Mouse (Mus musculus) spleen, embryonic (tissue): Measurements from ENCODE around the gene P2rx7.
"Not testable (repeated sequence)": the region's sequence is repeated elsewhere in the genome, so short reads cannot be mapped to it uniquely, and the experiment has no call there.

ENCODE experiments used
- CTCF ChIA-PET: fragments of 350-600 bp; sonication (Branson Sonifier 250); formaldehyde crosslinking; loops from one replicate; lab custom pipeline; 2022; lab: Charles Lee

Gene P2rx7

DNA sequence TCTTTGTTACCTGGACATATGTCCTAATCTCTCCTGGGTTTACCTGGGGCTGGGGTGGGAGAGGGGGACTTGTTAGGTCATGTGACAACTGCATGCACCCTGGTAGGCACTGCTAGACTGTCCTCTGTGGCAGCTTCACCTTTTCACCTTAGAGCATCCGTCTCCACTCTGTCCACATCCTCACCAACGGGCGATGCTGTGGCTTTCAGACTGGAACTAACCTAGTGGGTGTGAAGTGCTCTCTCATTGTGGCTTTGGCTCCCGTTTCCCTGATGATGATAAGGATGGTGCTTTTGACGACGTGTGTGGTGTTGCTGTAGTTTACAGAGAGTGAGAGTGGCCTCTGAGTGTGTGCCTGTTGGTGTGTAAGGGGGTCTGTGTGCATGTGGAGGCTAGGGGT, 1.6 kb downstream of the P2rx7 start:
- CTCF ChIA-PET: no interaction called here

DNA sequence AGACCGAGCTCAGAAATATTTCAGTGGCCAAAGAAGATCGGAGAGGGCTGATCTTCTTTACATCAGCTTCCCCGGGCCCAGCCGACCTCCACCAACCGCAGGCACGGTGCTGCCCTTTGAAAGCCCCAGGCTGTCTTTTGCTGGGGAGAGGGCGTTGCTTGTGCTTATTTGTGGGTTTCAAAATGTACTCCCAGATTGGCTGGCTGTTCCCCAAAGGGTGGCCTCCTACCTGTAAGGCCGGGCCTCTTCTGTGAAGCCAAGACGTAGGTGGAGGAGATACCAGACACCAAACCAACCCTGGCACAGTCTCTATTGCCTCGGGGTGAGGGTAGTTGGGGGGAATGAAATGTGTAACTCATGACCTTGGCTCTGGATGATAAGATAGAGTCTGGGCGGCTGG, 2.3 kb downstream of the P2rx7 start:
- CTCF ChIA-PET: no interaction called here

DNA sequence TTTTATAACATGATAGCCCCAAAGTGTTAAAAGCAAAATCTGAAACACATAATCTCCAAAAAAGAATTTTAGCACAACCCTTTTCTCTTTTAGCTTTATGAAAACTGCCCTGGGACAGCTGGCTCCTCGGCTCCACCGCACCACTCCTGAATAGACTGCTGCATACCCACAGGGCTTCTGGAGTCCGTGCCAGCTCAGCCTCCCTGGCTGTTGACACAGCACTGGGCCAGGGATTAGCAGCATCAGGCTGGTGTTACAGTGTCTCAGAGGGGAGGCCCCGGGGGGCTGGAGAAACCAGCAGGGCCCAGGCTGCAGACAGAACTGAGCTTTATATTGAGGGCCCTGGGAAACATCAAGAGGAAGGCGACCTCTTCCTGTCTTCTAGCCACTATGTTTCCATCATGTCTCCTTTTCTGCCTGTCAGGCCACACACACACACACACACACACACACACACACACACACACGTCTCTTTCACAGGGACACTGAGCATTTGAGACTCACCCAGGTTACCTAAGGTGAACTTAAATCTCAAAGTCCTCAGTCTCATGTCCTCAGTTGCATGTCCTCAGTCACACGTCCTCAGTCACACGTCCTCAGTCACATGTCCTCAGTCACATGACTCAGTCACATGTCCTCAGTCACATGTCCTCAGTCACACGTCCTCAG, 3.7 kb downstream of the P2rx7 start:
- CTCF ChIA-PET: interaction anchor here (0.6 kb wide), 1 partner anchor 76 kb away, joined by 3 read pairs; no protein-coding TSS in a partner anchor

DNA sequence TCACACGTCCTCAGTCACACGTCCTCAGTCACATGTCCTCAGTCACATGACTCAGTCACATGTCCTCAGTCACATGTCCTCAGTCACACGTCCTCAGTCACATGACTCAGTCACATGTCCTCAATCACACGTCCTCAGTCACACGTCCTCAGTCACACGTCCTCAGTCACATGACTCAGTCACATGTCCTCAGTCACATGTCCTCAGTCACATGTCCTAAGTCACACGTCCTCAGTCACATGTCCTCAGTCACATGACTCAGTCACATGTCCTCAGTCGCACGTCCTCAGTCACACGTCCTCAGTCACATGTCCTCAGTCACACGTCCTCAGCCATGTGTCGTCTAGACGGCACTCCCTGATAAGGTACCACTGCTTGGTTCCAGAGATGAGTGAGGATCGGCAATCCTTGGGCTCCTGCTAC, 4.3 kb downstream of the P2rx7 start:
- CTCF ChIA-PET: not testable (repeated sequence)

DNA sequence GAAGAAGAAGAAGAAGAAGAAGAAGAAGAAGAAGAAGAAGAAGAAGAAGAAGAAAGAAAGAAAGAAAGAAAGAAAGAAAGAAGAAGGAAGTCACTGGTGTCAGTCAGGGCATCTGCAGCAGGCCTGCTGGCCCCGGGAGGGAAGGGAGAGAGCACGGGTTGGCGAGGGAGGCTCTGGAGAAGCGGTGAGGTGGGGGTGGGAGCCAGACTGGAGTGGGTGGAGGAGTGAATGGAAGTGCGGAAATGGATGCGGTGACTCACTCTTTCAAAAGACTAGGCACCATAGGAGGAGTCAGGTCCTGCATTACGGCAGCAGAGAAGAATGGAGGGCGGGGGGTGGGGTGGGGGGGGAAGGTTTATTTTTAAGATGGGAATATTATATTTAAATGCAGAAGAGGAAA, 5.6 kb downstream of the P2rx7 start:
- CTCF ChIA-PET: no interaction called here

DNA sequence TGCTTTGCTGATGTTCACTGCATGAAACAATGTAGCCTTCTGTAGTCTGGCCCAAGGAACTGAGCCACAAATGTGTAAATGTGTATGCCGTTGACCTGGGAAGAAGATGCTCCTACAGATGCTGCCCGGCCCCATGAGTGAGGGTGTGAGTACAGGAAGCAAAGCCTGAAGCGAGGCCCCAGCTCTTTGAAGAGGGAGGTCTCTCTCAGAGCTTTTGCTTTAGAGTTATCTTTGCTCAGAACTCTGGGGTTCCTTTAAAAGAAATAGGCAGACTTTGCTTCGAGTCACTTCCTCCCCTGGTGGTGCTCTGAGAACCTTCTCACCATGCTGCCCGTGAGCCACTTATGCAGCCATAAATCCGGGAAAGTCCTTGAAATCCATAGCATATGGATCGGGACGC, 6.4 kb downstream of the P2rx7 start:
- CTCF ChIA-PET: interaction anchor here (0.6 kb wide), 1 partner anchor 1355 kb away, joined by 3 read pairs; no protein-coding TSS in a partner anchor

DNA sequence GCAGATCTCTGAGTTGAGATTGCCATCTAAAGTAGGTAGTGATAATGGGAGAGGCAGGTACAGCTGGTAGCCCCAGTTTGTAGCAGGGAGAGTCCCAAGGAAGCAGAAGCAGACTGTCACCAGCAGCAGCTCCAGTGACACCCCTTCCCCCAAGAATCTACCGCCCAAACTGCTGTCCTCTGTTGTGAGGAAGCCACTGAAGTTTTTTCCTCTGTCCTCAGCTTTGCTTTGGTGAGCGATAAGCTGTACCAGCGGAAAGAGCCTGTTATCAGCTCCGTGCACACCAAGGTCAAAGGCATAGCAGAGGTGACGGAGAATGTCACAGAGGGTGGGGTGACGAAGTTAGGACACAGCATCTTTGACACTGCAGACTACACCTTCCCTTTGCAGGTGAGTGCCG, 8.8 kb downstream of the P2rx7 start:
- CTCF ChIA-PET: no interaction called here

DNA sequence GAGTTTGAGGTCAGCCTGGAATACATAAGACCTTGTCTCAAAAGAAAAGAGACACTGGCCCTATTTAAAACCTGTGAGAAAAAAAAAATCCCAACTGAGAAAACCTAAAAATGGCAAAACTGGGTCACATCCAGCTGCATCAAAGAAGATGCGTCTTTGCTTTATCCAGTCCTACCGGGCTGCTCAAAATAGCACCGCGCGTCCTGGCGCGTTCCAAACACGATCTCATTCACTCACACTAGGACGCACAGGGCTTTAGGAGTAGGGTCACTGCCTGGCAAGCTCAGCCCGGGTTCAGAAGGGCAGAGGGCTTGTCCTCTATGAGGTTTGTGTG, 9.4 kb downstream of the P2rx7 start:
- CTCF ChIA-PET: interaction anchor here (0.5 to 0.6 kb wide), 2 partner anchors 18 to 52 kb away, joined by 4 to 13 read pairs; no protein-coding TSS in a partner anchor

DNA sequence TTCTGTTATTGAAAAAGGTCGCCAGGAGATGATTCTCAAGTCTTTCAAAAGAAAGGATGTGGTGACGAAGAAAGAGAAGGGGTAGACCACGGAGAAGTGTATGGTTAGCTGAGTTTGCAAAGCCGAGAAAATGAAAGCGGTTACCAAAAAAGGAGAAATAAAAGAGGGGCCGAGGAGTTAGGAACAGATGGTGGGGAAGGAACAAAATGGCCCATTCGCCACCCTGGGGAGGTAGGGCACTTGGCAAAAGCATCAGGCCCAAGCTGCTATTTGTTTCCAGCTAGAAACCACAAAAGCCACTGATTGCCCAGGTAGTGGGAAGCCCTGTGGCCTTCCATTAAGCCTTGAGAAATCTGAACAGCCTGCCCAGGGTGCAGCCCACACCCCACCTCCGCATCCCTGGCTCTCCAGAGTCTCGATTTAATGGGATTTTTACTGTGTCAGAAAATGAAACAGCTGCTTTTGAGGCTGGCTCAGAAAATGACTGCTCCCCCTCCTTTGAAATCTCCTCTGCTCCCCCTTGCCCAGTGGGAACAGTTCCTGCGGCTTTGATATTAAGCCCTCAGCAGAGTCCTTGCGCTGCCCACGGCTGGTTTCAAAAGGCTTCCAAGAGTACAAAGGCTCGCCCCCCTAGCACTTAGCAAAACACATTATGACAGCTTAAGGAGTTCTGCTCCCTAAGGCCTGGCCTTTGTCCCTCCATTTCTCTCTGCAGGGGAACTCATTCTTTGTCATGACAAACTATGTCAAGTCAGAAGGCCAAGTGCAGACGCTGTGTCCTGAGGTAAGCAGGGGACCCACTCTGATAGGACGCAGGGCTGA, 9.9 kb downstream of the P2rx7 start:
- CTCF ChIA-PET: interaction anchor here (0.5 to 0.6 kb wide), 2 partner anchors 19 to 52 kb away, joined by 4 to 13 read pairs; no protein-coding TSS in a partner anchor

DNA sequence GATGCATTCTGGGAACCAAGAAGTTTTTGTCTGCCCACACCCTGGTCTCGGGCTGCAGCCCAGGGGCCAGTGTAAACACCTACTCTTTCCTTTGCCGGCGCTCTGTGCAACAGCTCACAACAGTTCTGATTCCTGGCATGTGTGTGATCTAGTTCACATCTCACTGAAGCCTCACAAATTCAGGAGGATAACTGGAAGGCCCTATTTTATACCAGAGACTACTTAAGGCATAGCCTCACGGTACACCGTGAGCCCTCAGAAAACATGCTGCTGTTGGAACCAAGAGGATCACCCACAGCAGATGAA, 10.5 kb downstream of the P2rx7 start:
- CTCF ChIA-PET: no interaction called here

DNA sequence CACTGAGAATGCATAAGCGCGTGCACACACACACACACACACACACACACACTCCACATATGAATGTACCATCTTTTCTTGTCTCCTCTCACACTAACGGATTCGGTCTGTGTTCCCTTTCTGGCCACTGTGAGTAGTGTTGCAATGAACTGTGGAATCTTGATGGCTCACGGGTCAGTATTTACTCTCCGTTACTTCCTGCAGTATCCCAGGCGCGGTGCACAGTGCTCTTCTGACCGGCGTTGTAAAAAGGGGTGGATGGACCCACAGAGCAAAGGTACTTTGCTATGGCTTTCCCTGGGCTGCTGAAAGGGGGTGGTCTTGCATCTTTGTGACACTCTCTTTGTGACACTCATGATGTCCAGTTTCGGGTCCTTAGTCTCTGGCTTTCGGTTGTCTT, 13.1 kb downstream of the P2rx7 start:
- CTCF ChIA-PET: interaction anchor here (0.5 kb wide), 1 partner anchor 505 kb away, joined by 3 read pairs; no protein-coding TSS in a partner anchor

DNA sequence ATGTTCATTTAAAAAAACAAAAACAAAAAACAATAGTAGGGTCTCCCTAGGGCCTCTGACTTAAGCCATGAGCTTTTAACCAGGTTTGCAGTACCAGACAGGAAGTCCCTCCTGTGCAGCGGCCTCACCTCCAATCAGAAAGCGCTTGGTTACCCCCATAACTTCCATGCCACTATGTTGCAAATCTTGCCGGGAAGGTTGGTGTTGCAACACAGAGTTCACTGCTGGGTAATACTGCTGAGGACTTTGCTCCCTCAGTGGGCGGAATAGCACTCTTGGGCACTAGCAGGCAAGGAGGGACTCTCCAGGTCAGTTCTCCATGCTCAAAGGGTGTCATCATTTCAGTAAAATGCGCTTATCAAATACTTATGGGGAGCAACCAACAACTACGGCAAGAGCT, 18.8 kb downstream of the P2rx7 start:
- CTCF ChIA-PET: no interaction called here

DNA sequence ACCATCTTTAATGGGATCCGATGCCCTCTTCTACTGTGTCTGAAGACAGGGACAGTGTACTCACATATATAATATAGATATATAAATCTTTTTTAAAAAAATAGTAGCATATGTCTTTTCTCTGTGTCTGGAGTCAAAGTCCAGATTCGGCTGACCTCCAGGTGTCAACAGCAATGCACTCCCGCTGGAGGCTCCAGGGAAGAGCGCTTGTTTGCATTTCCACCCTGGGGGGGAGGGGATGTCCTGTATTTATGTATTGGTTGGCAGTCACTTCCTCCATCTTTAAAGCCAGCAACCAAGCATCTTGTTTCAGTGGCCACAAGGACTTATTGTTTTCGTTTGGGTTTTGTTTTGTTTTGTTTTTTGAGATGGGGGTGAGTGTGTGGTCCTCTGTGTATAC, 21.3 kb downstream of the P2rx7 start:
- CTCF ChIA-PET: interaction anchor here (0.6 kb wide), 1 partner anchor 399 kb away, joined by 4 read pairs; no protein-coding TSS in a partner anchor

DNA sequence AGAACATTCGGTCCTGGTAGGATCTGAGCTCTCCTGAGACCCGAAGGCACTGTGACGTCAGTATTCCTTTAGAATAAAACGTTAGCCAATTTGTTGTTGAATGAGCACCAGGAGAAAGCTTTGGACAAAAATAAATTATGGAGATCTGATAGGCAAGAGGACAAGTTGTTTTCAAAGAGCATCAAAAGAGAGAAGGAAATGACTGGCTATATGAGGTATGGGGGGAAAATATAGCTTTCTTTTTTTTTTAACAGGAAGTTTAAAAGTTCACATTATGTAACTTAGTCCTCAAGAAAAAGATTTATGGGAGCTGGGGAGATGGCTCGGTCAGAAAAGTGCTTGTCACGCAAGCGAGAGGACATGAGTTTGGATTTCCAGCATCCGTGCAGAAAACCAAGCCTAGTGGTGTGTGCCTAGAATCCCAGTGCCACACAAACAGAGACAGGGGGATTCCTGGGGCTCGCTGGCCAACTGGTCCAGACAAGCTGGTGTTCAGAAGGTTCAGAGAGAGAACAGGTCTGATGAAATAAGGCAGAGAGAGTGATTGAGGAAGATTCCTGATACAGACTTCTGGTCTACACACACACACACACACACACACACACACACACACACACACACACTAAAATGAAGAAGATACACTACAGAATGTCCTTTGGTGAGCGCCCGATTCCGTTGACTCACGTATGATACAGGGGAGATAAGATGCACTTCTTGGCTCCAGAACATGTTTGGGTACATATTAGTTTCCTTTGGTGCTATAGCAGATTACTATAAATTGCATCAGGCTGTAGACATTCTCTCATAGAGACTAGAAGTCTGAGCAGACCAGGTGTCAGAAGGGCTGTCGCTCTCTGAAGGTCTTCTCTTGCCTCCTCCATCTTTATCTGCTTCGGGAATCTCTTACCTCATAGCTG, 25.5 kb downstream of the P2rx7 start:
- CTCF ChIA-PET: interaction anchor here (0.5 to 0.7 kb wide), 2 partner anchors 17 to 1800 kb away, joined by 3 to 6 read pairs; no protein-coding TSS in a partner anchor

DNA sequence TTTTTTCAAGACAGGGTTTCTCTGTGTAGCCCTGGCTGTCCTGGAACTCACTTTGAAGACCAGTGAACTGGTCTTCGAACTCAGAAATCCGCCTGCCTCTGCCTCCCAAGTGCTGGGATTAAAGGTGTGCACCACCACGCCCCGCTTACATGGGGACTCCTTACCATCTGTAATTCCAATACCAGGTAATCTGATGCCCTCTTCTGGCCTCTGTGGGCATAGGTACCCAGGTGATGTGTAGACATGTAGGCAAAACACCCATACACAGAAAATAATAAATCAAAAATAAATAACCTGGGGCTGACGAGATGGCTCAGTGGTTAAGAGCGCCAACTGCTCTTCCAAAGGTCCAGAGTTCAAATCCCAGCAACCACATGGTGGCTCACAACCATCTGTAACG, 27.9 kb downstream of the P2rx7 start:
- CTCF ChIA-PET: interaction anchor here (0.7 kb wide), 1 partner anchor 35 kb away, joined by 3 read pairs; no protein-coding TSS in a partner anchor

DNA sequence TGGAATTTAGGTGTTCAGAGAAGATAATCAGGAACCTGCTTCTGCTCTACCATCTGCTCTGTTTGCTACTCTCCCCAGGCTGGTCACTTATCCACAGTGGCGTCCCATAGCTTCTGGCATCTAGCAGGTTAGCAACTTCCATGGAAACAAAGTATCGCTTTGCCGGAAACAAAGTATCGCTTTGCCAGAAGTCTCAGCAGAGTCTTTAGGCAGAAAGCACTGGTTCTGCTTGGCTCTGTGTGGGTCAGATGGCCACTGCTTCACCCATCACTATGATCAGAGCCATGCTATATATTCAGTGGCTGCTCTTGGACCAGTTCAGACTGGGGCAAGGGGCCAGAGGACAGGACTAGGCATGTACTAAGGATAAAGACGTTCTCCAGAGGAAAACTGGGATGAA, 28.6 kb downstream of the P2rx7 start:
- CTCF ChIA-PET: interaction anchor here (0.7 kb wide), 1 partner anchor 34 kb away, joined by 3 read pairs; no protein-coding TSS in a partner anchor

DNA sequence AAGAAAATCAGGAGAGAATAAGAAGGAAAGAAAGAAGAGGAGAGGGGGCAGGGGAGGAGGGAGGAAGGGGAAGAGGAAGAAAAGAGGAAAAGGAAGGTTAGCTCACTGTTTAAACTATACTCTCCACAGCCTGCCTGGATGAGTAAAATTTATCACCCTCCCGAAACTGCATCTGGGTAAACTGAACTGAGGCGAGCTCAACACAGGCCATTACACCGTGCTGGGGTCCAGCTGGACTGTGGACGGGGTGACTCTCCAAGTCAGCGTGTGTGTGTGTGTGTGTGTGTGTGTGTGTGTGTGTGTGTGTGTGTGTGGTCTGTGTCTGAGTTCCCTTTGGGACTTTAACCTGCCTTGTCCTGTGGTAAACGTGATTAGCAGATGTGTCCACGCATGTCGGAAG, 32.3 kb downstream of the P2rx7 start:
- CTCF ChIA-PET: no interaction called here

DNA sequence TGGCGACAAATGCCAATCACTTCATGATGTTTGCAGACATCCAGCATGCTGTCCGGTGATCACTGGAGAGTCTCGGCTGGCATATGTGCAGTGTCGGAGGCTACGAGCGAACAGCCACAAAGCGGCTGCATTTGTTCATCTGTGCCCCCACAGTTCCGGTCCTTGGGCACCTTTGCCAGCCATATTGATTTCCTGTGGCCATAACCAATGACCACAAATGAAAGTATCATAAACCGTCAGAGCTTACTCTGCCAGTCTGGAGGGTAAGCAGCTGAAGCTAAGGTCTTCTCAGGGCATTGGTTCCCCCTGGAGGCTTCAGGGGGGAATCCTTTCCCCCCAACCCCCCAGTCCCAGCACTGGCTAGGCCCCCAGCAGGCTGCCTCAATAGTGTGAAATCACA, 34.3 kb downstream of the P2rx7 start:
- CTCF ChIA-PET: interaction anchor here (0.7 kb wide), 1 partner anchor 816 kb away, joined by 4 read pairs; no protein-coding TSS in a partner anchor

DNA sequence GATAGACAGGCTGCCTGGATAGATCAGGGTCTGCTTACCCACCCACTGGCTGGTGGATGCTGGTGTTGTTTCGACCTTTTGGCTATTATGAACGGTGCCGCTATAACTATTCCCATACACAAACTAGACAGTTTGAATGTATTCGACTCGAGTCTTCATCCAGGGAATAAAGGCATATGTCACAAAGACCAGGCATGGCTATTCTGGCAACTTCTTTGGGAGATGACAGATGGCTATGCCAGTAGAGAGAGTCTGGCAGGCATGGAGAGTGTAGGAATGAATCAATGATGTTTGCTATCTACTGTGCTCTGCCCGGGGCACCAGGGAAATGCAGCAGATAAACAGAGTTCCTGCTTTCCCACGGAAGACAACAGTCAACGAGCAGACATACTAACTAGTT, 36.2 kb downstream of the P2rx7 start:
- CTCF ChIA-PET: no interaction called here

DNA sequence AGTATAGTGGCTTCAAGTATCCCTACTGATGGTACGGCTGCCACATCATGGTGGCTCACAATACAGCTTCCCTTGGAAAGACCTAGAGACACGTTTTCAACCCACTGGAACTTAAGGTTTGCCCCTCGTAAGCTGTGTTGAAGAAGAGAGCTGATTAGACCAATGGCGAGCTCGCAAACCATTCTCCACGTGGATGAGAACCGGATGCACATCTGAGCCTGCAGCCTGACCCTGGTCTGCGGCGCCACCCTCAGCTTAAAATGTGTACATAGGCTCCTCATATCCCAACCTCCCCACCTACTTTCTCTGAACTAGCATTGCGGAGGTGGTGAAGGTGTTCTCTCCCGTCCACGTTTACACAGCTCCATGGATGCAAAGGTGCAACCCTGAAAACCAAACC, 37.6 kb downstream of the P2rx7 start:
- CTCF ChIA-PET: interaction anchor here (0.5 kb wide), 1 partner anchor 60 kb away, joined by 4 read pairs; no protein-coding TSS in a partner anchor

DNA sequence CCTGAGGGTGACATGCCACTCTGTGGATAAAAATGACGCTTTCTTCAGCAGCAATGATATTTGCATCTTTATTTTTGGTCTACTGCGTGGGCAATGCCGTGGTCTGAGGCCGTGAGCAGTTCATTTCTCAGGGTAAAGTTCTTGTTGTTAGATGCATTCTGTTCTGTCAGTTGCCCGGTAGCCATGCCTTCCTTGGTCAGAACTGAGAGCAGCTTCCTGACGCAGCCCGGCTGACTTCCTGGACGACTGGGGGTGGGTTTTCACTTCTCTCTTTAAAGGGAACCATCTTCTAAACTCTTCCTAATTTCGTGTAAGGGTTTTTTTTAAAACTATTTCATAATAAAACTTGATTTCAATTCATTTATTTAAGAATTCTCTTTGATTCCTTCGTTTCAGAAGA, 40.2 kb downstream of the P2rx7 start:
- CTCF ChIA-PET: interaction anchor here (1.4 kb wide), 1 partner anchor 63 kb away, joined by 5 read pairs; no protein-coding TSS in a partner anchor
